Mouse (Mus musculus) embryo, embryonic 10.5 days (tissue): ENCODE results near the gene Atg5.

Experiments
- DNase-seq: peaks from one replicate; pipeline ENCODE4 v3.0.0-alpha.2; 2015; ENCODE audit warnings: low spot score

Gene Atg5

DNA sequence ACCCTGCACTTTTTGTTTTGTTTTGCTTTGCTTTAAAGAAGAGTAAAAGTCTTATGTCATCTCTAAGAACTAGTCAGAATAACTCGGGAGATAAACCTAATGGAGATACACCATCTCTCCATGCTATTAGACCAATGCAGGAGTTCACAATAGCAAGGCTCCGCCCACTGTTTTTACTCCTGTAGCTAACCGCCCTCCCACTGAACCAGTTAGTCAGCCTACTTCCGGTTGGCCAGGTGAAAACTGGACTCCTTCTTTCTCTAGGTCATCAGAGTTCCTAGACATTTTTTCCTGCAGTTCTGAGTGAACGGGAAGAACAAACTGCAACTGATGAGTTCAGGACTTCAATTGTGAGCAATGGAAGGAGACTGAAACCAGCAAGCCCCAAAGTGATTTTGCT is 122.1 kb downstream of the Atg5 start:
- DNase-seq: no peak

DNA sequence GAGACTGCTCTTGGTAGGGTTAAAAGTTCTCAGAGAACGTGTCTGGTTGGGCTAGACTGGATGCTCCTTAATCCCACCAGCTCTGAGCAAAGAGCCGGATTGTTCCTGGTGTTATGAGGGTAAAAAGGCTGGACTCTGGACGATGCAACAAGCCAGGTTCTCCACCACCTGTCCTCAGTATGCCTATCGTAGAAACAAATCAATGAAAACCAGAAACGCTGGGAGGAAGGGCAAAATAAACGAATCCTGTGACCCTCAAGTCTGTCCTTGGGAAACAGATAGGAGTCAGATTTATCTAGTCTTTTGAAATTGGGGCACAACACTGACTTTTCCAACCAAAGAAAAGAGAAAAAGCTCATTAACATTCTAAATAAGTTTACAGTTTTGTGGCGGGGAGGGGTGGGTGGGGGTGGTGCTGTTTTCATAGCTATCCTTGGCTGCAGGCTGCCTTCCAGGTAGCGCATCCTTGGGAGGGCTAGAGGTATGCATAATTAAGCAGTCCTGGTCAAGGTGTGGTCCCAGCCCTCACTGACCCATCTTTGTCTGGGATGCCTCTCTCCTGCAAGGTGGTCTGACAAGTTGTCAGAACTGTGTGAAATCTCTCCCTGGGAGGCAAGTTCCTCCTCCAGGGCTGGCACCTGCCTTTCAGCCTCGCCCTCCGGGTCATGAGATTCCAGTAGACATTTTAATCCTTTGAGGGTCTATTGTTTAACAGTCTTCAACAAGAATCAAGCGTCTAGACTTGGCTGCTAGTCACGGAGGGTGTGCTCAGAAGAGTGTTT is 123.5 kb downstream of the Atg5 start:
- DNase-seq: no peak

DNA sequence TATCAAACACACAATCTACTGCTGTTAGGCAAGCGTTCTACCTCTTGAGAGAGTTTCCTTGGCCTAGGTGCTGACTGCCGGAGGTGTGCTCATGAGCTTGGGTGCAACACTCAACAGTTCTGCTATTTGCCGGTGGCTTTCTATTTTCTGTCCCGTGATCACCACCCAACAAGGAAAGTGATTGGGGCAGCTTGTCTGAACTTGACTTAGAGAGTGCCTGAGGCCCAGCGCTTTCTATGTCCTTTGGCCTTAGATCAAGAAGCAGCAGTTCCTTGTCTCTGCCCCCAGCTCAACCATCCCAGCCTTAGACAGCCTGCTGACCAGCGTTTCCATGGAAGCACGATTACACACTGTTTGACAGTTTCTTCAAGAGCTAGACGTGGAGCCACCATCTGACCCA is 124.7 kb downstream of the Atg5 start:
- DNase-seq: no peak

DNA sequence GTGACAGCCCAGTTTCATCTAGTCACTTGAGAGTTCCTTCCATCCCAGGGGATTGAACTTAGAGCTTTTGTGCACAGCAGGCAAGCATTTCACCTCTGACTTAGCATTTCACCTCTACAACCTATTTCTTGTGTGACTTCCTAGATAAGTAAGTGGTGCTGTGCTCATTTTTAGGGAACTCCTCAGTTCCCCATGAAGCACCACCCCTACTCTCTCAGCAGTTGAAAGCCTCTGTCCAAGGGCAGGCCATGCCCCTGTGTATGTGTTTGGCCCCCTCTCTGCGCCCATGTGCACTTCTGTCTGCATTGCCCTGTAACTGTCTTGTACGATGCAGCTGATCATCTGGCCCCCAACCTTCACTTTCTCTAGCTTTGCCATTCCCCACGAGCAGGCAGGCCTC is 132.0 kb downstream of the Atg5 start:
- DNase-seq: no peak

GRCm38 (mm10) chr10:44400602-44401001 is 132.4 kb downstream of the Atg5 start:
- no peak for DNase-seq

DNA sequence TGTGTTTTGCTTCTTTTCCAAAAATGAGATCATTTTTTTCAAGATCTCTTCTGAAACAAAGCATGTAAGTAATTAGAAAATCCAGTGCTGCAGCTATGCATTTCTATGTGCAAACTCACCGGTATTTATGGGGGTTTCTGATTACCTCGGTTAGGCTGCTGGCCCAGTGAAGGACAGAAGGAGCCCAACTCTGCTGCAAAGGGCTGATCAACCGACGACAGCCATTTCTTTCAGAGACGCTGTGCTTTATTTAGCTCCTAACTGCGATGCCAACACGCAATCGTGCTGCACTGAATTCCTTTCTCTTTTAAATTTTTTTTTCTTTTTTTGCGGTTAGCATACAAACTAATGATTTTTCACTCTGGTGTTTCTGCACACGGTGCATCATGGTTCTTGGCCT is 133.4 kb downstream of the Atg5 start:
- no peak for DNase-seq

- no peak for DNase-seq
Observed at GRCm38 (mm10) chr10:44403415-44403814, 135.3 kb downstream of the Atg5 start.

DNA sequence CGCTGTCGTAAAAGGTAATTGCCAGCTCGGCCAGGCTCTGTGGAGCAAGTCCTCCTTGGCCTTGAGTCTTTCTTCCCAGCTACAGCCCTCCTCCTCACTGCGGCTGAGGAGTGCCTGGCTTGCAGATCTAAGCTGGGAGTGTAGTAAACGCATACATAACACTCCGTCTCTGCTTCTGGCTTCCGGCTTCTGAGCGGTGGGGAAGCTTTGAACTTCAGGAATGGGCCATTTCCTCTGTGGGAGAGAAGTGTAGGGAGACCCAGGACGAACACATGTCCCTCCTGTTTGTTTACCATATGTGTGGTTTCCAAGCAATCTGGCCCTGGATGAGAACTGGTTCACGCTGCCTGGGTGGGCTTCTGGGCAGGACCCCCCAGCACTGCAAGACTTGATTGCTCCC is 140.9 kb downstream of the Atg5 start:
- no peak for DNase-seq

DNA sequence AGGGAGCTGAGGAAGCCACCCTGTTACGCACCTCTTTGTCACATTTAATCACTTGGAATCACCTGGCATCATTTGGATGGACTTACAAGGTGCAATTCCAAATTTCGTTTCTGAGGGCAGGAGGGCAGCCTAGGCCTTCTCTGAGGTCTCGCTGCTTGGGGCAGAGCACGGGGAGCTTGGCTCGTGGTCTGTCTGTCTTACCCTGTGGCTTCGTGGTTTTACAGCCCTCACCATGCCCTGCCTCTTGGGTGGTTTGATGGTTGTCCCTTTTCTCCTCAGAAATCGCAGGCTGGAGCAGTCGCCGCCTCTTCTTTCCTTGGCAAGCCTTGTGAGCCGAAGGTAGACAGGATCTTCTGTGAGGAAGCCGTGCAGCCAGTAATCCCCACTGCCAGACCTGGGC is 141.8 kb downstream of the Atg5 start:
- no peak for DNase-seq
